Mouse (Mus musculus) olfactory bulb, adult 2 months (tissue): ENCODE results near the gene Gm28048. TPM values are rescaled to one million over a fixed set of nuclear protein-coding genes. Genes with fewer than 3 reads are reported as not detected.

Experiments used
- H3K27ac ChIP-seq: fragments of 200-500 bp; 2 replicates; pipeline ENCODE4 v1.5.1; 2012; ENCODE audit warnings: low read depth, low read length; ENCODE audit not compliant: insufficient read depth
- H3K4me1 ChIP-seq: fragments of 200-500 bp; 2 replicates; pipeline ENCODE4 v1.6.1; 2012; ENCODE audit warnings: low read length; ENCODE audit not compliant: control insufficient read depth, insufficient read depth
- H3K4me3 ChIP-seq: fragments of 200-500 bp; 2 replicates; pipeline ENCODE4 v1.5.1; 2012; ENCODE audit warnings: mild to moderate bottlenecking, low read depth, low read length, moderate library complexity; ENCODE audit not compliant: insufficient read depth
- CTCF ChIP-seq: fragments of 200-500 bp; IDR thresholded peaks from 2 replicates; pipeline ENCODE4 v1.5.1; 2012; ENCODE audit warnings: low read depth, mild to moderate bottlenecking, low read length, moderate library complexity; ENCODE audit not compliant: insufficient read depth
- POLR2A ChIP-seq: fragments of 200-500 bp; IDR thresholded peaks from 2 replicates; pipeline ENCODE4 v1.6.1; 2012; ENCODE audit warnings: mild to moderate bottlenecking, low read depth, low read length, moderate library complexity; ENCODE audit not compliant: insufficient read depth
- WGBS: fragments of 180-500 bp; shearing (Covaris S2); methylation state at CpG from one replicate; pipeline ENCODE4 v1.1.7; 2018; 5-methylcytosine and 5-hydroxymethylcytosine counted together
- polyA plus RNA-seq: library from polyadenylated mRNA; stranded (reverse); fragments of >200 nt; gene quantifications from 2 replicates; pipeline ENCODE4 v1.2.4, GENCODE M21; 2012; ENCODE audit warnings: low replicate concordance; ENCODE audit not compliant: missing spikeins, insufficient read depth, insufficient read length

Gene Gm28048
- polyA plus RNA-seq, 1 experiment: not detected

- Histone ChIP-seq H3K4me1 (peaks cover 10% of the 10 kb centered on the region; the same call in 1 of the 2 replicates), H3K4me3 (no peak overlapping the region), H3K27ac (no peak overlapping the region)
- TF ChIP-seq POLR2A (no peak), CTCF (no peak)
- 76% methylated on average over 1 of the region's 1 CpGs for WGBS
Observed at GRCm38 (mm10) chr11:22979221-22979620, 2.7 kb downstream of the Gm28048 start.

- Histone ChIP-seq H3K4me3 (no peak overlapping the region), H3K4me1 (peaks cover 10% of the 10 kb centered on the region; the same call in 1 of the 2 replicates), H3K27ac (no peak overlapping the region)
- no peak for TF ChIP-seq CTCF
- TF ChIP-seq POLR2A: no peak
- WGBS: 31% methylated on average over 1 of the region's 1 CpGs
Observed at GRCm38 (mm10) chr11:22978711-22979110, 3.2 kb downstream of the Gm28048 start.

GRCm38 (mm10) chr11:22978215-22978614 lies 3.7 kb downstream of the Gm28048 start:
- H3K4me3 ChIP-seq: no peak overlapping the region
- H3K4me1 ChIP-seq: peaks cover 10% of the 10 kb centered on the region; the same call in 1 of the 2 replicates
- H3K27ac ChIP-seq: no peak overlapping the region
- TF ChIP-seq POLR2A (no peak), CTCF (no peak)
- 93% methylated on average over 3 of the region's 3 CpGs for WGBS

GRCm38 (mm10) chr11:22973599-22973998 lies 8.3 kb downstream of the Gm28048 start:
- no peak for TF ChIP-seq POLR2A
- TF ChIP-seq CTCF: no peak
- Histone ChIP-seq H3K27ac (no peak overlapping the region), H3K4me1 (peaks cover 4% of the 10 kb centered on the region; the same call in 1 of the 2 replicates), H3K4me3 (peak overlapping the region; percentile 69)
- 50% methylated on average over 14 of the region's 14 CpGs for WGBS

GRCm38 (mm10) chr11:22972746-22973526 lies 9.0 kb downstream of the Gm28048 start:
- Histone ChIP-seq H3K27ac (peak overlapping the region; percentile 66), H3K4me3 (peak overlapping the region; percentile 69), H3K4me1 (no peaks in the 10 kb centered on the region)
- no peak for TF ChIP-seq POLR2A
- no peak for TF ChIP-seq CTCF
- WGBS: 51% methylated on average over 44 of the region's 46 CpGs

GRCm38 (mm10) chr11:22971835-22972709 lies 9.8 kb downstream of the Gm28048 start, which contains the start of gene Zrsr1:
Gene Zrsr1 (plus strand): TSS chr11:22972005.
- WGBS: 51% methylated on average over 56 of the region's 56 CpGs
- 0 out of 2 replicates have a peak, but pooled peaks have one; percentile 44 for TF ChIP-seq POLR2A
- no peak for TF ChIP-seq CTCF

GRCm38 (mm10) chr11:22970546-22970945 lies 11.3 kb downstream of the Gm28048 start:
- Histone ChIP-seq H3K4me1 (no peaks in the 10 kb centered on the region), H3K27ac (no peak overlapping the region), H3K4me3 (no peak overlapping the region)
- TF ChIP-seq CTCF (no peak), POLR2A (no peak)
- 97% methylated on average over 1 of the region's 1 CpGs for WGBS

More at GRCm38 (mm10) chr11:22971835-22972709, 9.8 kb downstream of the Gm28048 start, which contains the start of gene Zrsr1:
- H3K4me1 ChIP-seq: no peaks in the 10 kb centered on the region
- H3K4me3 ChIP-seq: peak within 1 kb of the TSS; percentile 69
- peak within 1 kb of the TSS; percentile 66 for H3K27ac ChIP-seq

DNA sequence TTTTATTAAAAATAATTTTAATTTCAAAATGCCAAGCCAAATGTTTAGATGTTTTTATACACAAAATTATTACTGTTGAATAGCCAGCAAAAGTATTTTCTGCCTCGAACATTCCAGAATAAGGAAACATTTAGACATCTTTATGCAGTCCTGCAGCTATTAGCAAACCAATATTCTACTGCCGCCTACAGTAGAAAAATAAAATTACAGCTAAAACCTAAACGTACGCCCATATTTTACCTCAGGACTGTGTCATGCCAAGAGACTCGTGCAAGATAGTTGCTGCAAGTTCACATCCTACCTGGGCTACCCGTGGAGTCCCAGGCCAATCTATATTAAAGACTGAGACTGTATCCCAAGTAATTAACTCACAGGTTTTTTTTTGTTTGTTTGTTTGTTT lies 12.4 kb downstream of the Gm28048 start:
- TF ChIP-seq POLR2A (no peak), CTCF (no peak)
- H3K27ac ChIP-seq: no peak overlapping the region
- H3K4me3 ChIP-seq: no peak overlapping the region
- 30% methylated on average over 6 of the region's 6 CpGs for WGBS
- H3K4me1 ChIP-seq: no peaks in the 10 kb centered on the region
